Mouse (Mus musculus) brain, embryonic 14.5 days (tissue): ENCODE results near the gene Aig1.

Experiments
- CTCF ChIP-seq: fragments of 200-500 bp; IDR thresholded peaks from 2 replicates; pipeline ENCODE4 v1.5.1; 2012; ENCODE audit warnings: inconsistent platforms, mild to moderate bottlenecking, moderate library complexity, borderline replicate concordance; ENCODE audit not compliant: insufficient read depth, insufficient read length; ENCODE audit errors: extremely low read depth
- POLR2A ChIP-seq: fragments of 200-500 bp; IDR thresholded peaks from 2 replicates; pipeline ENCODE4 v1.6.1; 2012; ENCODE audit warnings: mild to moderate bottlenecking, inconsistent platforms, borderline replicate concordance; ENCODE audit not compliant: poor library complexity, insufficient read depth, insufficient read length, severe bottlenecking; ENCODE audit errors: extremely low read depth

DNA sequence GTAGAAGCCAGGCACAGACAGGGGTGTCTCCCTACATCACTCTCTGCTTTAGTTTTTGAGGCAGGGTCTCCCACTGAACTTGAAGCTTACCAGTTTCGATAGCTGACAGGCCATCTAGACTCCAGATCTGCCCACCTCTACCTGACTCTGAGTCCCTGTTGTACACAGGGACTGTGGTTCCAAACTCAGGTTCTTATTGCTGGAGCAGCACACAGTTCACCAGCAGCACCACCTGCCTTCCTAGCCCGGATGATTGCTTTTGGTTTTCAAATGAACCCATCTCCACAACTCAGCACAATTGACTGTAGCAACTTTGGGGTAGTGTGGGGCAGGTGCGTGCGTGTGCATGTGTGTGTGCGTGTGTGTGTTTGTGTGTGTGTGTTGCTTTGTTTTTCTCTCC lies 155.1 kb downstream of the Aig1 start:
- TF ChIP-seq CTCF (no peak), POLR2A (no peak)
